Mouse (Mus musculus) kidney, adult 2 months (tissue): Measurements from ENCODE around the gene Bmx.

Experiments used
- CTCF ChIP-seq: fragments of 200-500 bp; conservative IDR thresholded peaks from 2 replicates; pipeline ENCODE4 v1.5.1; 2011; ENCODE audit warnings: low read depth, mild to moderate bottlenecking, control low read depth, low read length, moderate library complexity, mixed read lengths; ENCODE audit not compliant: insufficient read depth, insufficient read length
- POLR2A ChIP-seq: fragments of 200-500 bp; IDR thresholded peaks from one replicate; pipeline ENCODE4 v1.6.1; 2011; ENCODE audit warnings: low read depth, low read length, control low read depth

DNA sequence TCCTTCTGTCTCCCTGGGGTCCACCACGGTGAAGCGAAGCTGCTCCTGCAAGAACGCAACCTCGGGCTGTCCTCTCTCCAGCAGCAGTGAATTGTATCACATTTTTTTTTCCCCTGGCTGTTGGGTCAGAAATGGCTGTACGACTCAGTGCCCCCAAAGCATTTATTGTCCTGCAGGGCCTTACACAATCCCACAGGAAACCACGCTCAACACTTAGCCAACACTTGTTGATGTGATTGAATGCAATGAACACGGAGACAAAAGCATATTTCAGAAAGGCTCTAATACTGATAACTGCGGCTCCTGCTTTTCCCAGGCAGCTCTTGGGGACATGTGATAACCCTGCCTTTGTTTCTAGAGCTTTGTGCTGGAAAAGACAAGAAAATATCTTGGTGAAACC lies at the start of gene Bmx:
- TF ChIP-seq POLR2A: no peak
- TF ChIP-seq CTCF: no peak
